Mouse (Mus musculus) gastrocnemius, adult 18-20 months (tissue): ENCODE results near the gene Ccr4. TPM values are rescaled to one million over a fixed set of nuclear protein-coding genes. Genes with fewer than 3 reads are reported as not detected.
A peak's percentile ranks its signal among the peaks of the same experiment; 100 is the strongest.
"Not testable (repeated sequence)": the region's sequence is repeated elsewhere in the genome, so short reads cannot be mapped to it uniquely, and the experiment has no call there.

Experiments
- DNase-seq: peaks from one replicate; pipeline ENCODE4 v3.0.0; 2021; ENCODE audit warnings: low spot score
- total RNA-seq, 2 experiments: library from RNA; stranded (reverse); gene quantifications; 2 replicates each; pipeline ENCODE4 v1.2.3; 2021

The Ccr4 gene
- total RNA-seq, 2 experiments from 2014 or later, result not detected

- DNase-seq, result no peak
These were observed 17.8 kb upstream of the Ccr4 start for GRCm38 (mm10) chr9:114522501-114522900.

DNA sequence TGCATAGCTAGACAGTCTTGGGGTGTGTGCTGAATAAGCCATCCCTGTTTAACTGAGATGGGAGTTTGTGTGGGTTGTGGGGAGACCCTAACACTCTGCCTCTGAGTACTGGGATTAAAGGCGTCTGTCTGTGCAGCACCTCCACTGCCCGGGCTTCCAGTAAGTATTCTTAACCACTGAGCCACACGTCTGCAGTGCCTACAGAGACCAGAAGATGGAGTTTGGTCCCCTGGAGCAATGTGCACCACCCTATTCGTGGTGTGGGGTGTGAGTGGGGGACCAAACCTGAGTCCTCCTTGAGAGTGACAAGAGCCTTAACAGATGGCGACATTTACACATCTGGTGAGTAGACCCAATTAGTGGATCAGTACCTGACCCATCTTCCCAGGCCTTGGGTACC, 17.3 kb upstream of the Ccr4 start:
- DNase-seq, result no peak

DNA sequence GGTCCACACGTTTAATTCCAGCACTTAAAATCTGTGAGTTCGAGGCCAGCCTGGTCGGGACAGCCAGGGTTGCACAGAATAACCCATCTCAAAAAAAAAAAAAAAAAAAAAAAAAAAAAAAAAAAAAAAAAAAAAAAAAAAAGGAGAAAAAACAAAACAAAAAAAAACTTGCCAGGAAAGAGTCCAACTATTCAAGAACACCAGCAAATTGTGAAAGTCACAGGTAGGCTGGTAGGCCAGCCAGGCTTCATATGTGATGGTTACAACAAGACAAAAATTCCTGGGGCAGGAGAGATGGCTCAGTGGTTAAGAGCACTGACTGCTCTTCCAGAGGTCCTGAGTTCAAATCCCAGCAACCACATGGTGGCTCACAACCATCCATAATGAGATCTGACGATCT, 15.8 kb upstream of the Ccr4 start:
- not testable (repeated sequence) for DNase-seq

DNA sequence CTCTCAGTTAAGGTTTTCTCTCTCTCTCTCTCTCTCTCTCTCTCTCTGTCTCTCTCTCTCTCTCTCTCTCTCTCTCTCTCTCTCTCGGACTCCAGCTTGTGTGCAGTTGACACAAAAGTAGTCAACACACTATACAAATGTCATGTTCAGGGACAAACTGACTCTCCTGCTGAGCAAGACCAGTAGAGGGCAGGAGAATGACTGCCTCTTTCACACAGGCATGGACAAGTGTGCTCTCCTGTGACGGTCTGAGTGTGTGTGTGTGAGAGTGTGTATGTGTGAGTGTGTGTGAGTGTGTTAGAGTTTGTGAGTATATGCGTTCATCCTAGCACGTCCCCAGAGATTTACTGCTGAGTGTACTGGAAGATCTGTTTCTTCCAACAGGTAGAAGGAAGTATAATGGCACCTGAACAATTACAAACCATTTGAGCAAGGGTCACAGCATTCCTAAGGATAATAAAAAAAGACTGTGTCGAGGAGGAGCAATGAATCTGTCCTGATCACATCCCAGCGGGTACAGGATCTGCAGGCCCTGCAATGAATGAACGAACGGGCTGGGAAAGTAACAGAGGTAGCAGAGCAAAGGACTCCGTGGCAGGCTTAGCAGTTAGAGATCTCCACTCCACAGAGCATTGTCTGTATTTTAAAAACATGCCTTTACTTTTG, 14.2 kb upstream of the Ccr4 start:
- DNase-seq, result no peak

GRCm38 (mm10) chr9:114517924-114518497, 13.3 kb upstream of the Ccr4 start:
- DNase-seq, result no peak

- no peak for DNase-seq
These were observed 10.6 kb upstream of the Ccr4 start, which contains the start of gene C130032M10Rik for GRCm38 (mm10) chr9:114515364-114515763. Gene C130032M10Rik (plus strand): TSS chr9:114515697.

DNA sequence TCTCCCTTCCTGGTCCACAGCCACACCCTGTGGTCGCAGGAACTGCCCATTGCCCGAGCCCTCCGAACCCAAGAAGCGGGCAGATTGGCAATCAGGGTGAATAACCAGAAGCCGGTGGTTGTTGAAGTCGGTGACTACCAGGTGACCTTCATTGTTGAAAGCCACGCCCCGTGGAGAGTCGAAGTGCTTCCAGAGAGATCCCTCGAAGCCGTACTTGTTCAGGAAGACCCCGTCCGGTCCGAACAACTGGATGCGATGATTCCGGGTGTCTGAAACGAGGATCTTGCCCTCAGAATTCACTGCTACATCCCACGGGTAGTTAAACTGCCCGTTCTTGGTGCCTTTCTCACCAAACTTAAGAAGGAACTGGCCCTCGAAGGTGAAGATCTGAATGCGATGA, 8.1 kb upstream of the Ccr4 start:
- no peak for DNase-seq

DNA sequence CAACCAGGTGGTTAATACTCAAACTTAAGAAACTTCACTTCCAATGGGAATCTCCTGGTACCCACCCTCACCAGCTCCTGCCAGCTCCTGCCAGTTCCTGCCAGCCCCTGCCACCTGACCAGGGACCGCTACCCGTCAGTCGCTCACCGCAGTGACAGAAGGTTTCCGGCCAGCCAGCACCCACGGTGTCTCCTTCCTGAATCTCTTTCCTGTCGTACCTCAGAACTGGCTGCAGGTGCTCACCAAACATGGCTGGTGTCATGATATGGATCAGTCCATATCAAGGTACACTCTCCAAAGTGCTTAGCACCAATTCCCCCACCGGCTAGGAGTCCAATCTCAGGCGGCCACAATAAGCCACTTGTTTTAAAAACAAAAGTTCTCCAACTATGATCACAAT, 5.1 kb upstream of the Ccr4 start:
- DNase-seq, result no peak

DNA sequence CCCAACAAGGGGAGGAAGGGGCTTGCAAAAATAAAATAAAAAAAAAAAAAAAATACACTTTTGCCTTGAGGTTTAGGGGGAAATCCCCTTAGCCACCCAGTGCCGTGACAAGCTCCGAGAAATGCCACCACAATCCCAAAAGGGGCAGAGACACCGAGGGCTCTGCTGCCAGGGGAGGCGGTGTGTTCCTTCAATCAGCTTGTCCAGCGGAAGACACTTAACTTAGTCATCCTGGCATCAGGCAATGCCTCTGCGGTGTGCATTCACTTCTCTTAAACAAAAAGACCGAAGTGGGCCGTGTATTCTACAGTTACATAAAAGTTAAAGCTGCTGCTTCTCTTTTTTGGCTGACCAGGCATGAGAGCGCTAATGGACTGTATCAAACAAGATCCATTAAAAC, 2.7 kb upstream of the Ccr4 start:
- DNase-seq, result no peak

DNA sequence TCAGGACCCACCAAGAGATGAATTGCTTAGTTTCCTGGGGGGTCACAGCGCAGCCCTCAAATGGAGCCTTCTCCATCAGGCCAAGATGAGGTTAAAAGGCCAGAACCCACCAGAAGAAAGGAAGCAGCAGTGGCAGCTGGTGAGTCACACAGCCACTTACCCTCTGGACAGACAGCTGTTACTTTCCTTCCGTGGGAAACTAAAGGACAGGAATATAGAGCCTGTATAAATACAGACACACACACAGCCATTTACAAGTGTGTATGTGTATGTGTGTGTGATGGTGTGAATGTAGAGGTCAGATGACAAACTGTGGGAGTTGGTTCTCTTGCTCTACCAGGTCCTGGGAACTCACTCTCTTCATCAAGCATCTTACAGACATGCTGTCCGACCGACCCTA, 1.8 kb upstream of the Ccr4 start:
- DNase-seq, result no peak

GRCm38 (mm10) chr9:114502711-114503427, 1.8 kb downstream of the Ccr4 start:
- no peak for DNase-seq

GRCm38 (mm10) chr9:114501913-114502312, 2.8 kb downstream of the Ccr4 start:
- DNase-seq, result no peak

DNA sequence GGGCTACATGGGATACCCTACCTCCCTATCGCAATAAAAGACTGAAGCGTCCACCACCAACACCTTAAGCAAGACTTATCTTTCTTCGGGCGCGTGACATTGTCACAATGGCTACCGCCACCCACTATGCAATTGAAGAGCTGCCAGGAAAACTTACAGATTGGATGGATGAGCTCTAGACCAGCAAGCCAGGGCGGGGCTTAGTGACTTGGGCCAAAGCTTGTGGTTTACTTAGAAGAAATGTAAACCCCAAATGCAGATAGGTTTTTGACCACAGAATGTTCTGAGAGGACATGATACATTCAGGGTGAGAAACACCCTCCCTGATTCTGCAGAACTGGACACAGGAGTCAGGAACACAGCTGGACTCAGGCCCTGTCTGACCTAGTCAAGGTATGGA, 3.6 kb downstream of the Ccr4 start:
- DNase-seq, result no peak

DNA sequence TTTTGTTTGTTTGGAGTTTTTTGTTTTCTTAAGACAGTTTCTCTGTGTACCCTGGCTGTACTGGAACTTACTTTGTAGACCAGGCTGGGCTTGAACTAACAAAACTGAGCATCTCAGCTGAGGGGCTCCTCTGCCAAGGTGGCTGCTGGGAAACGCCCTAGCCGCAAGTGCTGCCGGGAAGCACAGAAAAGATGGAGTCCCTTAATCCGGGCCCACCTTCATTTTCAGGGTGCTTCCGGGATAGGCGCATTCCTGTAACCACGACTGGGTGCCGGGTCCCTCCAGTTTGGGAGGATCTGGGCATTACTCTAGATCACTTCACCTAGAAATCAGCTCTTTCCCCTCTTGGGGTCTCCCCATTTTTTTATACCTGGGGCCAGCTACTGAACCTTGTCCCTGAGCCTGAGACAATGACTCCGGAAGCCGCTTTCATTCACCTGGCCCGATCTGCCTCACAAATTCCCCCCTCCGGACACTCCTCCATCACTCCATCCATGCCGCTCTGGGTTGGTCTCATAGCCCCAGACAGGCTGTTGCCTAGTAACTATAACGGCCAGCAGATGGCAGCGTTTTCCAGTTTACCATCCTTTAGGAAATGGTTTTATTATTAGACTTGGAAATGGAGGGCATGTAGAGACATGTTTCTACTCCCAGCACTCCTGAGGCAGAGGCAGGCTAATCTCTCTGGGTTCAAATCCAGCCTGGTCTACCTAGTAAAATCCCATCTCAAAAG, 4.8 kb downstream of the Ccr4 start:
- DNase-seq, result peak; percentile 25

DNA sequence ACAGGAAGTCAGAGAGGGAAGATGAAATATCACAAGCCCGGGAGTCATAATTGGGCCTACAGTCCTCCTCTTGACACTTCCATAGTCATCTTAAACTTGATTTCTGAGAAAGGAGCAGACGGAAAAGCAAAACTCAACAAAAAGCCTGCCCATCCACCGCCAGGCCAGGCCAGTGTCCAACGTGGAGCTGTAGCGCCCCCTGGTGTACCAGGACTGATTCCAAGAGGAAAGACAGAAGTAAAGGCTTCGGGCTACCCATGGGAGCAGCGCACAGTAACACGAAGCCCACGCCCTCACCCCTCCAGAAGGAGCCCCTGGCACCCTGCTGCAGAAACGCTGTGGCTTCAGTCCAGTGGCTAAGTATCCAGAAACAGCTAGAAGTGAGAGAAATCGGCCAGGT, 6.5 kb downstream of the Ccr4 start:
- DNase-seq, result peak; percentile 70

DNA sequence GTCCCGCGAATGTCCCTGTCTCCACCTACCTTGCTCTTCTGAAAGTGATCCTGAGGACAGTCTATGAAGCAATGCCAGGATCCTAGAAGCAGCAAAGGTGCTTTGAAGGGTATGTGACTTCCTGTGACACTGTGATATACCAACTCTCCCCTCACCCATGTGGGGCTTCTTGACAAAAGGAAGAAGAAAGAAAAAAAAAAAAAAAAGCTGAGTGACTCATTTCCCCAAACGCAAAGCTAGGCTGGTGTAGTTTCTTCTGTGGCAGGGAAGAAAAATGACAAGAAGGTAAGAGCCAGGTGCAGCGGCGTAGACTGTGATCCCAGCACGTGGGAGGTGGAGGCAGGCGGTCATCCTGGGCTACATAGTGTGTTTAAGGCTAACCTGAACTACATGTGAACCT, 8.2 kb downstream of the Ccr4 start:
- no peak for DNase-seq

GRCm38 (mm10) chr9:114487481-114488258, 17.0 kb downstream of the Ccr4 start:
- DNase-seq, result no peak

GRCm38 (mm10) chr9:114486808-114487207, 17.9 kb downstream of the Ccr4 start:
- DNase-seq, result no peak

DNA sequence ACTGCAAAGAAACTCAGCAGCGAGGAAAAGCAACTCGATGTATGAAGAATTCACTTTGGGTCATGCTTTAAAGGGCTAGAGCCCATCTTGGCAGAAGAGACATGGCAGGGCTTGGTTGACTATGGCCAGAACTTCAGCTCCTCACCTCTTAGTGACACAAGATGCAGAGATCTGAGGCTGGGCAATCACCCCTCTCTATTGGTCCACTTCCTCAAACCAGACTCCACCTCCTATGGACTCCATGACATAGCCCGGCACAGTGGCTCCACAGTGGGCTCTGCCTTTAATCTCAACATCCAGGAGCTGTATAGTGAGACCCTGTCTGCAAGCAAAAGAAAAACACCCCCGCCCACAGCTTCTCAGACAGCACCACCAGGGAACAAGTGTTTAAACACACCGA, 19.9 kb downstream of the Ccr4 start:
- no peak for DNase-seq

DNA sequence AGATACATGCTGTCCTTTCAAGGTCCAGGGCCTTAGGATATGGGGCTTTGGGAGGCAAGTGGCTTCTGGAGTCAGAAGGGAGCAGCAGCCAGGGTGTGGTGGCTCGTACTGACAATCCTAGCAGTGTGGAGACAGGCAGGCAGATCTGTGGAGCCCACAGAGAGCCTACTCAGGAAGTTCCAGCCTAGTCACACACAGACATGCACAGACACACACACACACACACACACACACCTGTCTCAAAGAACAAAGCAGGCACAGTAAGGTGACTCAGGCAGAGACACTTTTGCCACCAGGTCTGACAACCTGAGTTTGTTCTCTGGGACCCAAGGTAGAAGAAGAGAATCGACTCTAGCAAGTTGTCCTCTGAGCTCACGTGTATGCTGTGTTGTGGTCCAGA, 23.8 kb downstream of the Ccr4 start:
- no peak for DNase-seq

DNA sequence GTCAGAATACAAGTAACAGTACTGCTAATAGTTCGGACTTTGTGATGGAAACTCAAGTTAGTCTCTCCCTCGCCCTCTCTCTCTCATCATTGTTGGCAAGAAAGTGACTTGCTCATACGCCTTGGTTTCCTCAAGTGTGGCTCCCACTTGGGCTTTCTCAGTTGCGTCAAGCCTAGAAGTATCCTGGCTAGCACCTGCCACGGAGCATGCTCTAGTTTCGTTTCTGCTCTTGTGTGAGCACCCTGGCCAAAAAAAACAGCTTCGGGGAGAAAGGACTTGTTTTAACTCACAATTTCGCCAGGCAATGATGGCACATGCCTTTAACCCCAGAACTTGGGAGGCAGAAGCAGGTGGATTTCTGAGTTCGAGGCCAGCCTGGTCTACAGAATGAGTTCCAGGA, 27.7 kb downstream of the Ccr4 start:
- DNase-seq, result no peak
